Mouse (Mus musculus): ENCODE results near the gene Chst14. TPM values are rescaled to one million over a fixed set of nuclear protein-coding genes. Genes with fewer than 3 reads are reported as not detected.

Gene Chst14
- total and polyA plus RNA-seq, 3 experiments, result 4.7 to 8.4 (median 5.1) TPM

DNA sequence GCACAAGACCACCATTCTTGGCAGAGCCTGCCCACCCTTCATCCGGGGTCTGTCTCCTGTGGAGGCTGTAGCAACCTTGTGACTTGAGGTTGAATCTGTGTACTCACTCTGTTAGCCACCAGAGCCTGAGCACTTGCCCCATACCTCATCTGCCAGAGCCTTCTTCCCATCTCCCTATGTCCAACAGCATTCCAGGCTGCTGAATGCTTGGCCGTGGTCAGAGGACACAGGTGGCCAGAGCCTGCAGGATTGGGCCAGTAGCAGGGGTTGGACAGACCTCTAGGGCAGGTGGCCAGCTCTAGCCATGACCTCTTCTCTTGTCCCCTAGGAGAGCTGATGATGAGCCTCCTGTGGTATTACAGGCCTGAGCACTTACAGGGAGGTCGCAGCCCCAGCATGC is 5.9 kb upstream of the Chst14 start:
- DNase-seq (ENCODE audit: extremely low read depth), result no peak
- Histone ChIP-seq H3K9me3 (replicated peaks; ENCODE audit: low read length) (no peaks in the 10 kb centered on the region), H3K36me3 (replicated peaks in 1 of 2; ENCODE audit: control insufficient read depth in 1 of 2, insufficient read depth in 1 of 2, low read length in 1 of 2) (peaks cover 61 to 93% of the 10 kb centered on the region in 2 experiments), H3K27ac (ENCODE audit: insufficient read depth, low read depth) (no peak overlapping the region), H3K4me1 (ENCODE audit: control insufficient read depth in 1 of 2, insufficient read depth in 2 of 2) (peaks cover 29 to 50% of the 10 kb centered on the region in 2 experiments), H3K79me2 (replicated peaks; ENCODE audit: control insufficient read depth, extremely low read depth, insufficient read depth, poor library complexity, severe bottlenecking) (peaks cover 46% of the 10 kb centered on the region), H3K4me3 (replicated peaks in 1 of 3; ENCODE audit: low read depth in 2 of 3, low read length in 2 of 3, poor library complexity in 1 of 3) (no peak overlapping the region), H3K4me2 (ENCODE audit: insufficient read depth, low read depth, poor library complexity, severe bottlenecking) (no peak overlapping the region), H3K27me3 (replicated peaks) (no peaks in the 10 kb centered on the region), H3K9ac (ENCODE audit: insufficient read depth, low read depth) (no peak overlapping the region)
- dilution Hi-C loops (cut with MboI; ENCODE audit: extremely low pct_ligation_motif_present, extremely low pct_unique_long_range_greater_than_20kb, low sequenced_read_pairs) (no loop called here), in situ Hi-C loops (cut with MboI; ENCODE audit: low pct_ligation_motif_present, low pct_unique_long_range_greater_than_20kb, low sequenced_read_pairs) (no loop called here)
- TF ChIP-seq JUN (IDR thresholded peaks at IDR 0.05; ENCODE audit: insufficient read depth, low read depth, low read length), result no peak
- TF ChIP-seq ELF1 (IDR thresholded peaks at IDR 0.05; ENCODE audit: low read depth, low read length), result no peak
- no peak for TF ChIP-seq SIN3A (IDR thresholded peaks at IDR 0.05; ENCODE audit: low read length)
- no peak for TF ChIP-seq NELFE (IDR thresholded peaks at IDR 0.05; ENCODE audit: low read depth, low read length)
- no peak for TF ChIP-seq ETS1 (conservative IDR thresholded peaks at IDR 0.05; ENCODE audit: low read depth, low read length)
- no peak for TF ChIP-seq CHD1 (IDR thresholded peaks at IDR 0.05; ENCODE audit: low read depth, low read length)
- no peak for TF ChIP-seq MAFK (IDR thresholded peaks at IDR 0.05; ENCODE audit: insufficient replicate concordance, low read length)
- no peak for TF ChIP-seq MAZ (IDR thresholded peaks at IDR 0.05; ENCODE audit: low read depth, low read length)
- no peak for TF ChIP-seq MEF2A (IDR thresholded peaks at IDR 0.05; ENCODE audit: borderline replicate concordance, low read depth, low read length)
- no peak for TF ChIP-seq PAX5 (IDR thresholded peaks at IDR 0.05; ENCODE audit: low read length)
- TF ChIP-seq TBP (conservative IDR thresholded peaks at IDR 0.05; ENCODE audit: low read depth, low read length), result no peak
- no peak for TF ChIP-seq TCF12 (IDR thresholded peaks at IDR 0.05; ENCODE audit: low read depth, low read length)
- no peak for TF ChIP-seq ZNF384 (IDR thresholded peaks at IDR 0.05; ENCODE audit: low read depth, low read length)
- TF ChIP-seq CHD2 (IDR thresholded peaks at IDR 0.05; ENCODE audit: low read length), result no peak

DNA sequence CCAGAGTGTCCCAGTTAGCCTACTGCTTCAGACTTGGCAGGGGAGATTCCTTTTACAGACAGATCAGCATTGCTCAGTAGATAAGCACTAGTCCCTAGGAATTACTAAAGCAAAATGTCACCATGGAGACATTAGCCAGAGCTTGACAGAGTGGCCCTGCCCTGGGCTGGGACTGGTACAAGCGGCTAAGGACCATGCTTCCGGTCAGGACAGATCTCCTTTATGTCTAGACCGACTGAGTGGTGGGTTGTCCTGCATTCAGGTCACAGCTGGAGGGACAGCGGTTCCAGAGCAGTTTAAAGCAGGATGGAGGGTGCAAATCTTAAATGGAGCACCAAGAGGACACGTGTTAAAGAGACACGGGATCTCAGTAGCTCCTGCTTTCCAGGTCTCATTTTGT is 344 bp upstream of the Chst14 start:
- Histone ChIP-seq H3K4me1 (ENCODE audit: control insufficient read depth in 1 of 2, insufficient read depth in 2 of 2) (peaks cover 19 to 53% of the 10 kb centered on the region in 2 experiments), H3K79me2 (replicated peaks; ENCODE audit: control insufficient read depth, extremely low read depth, insufficient read depth, poor library complexity, severe bottlenecking) (no peaks in the 10 kb centered on the region), H3K27me3 (replicated peaks) (no peaks in the 10 kb centered on the region), H3K9ac (ENCODE audit: insufficient read depth, low read depth) (peak overlapping the region; percentile 50; the same call in 1 of the 2 replicates), H3K27ac (ENCODE audit: insufficient read depth, low read depth) (0 out of 2 replicates have a peak overlapping the region, but pooled peaks have one; percentile 20), H3K36me3 (replicated peaks in 1 of 2; ENCODE audit: control insufficient read depth in 1 of 2, insufficient read depth in 1 of 2, low read length in 1 of 2) (peaks cover 26 to 56% of the 10 kb centered on the region in 2 experiments), H3K4me3 (replicated peaks in 1 of 3; ENCODE audit: low read depth in 2 of 3, low read length in 2 of 3, poor library complexity in 1 of 3) (peak overlapping the region in 2 of 3 experiments; percentile 46 to 75), H3K9me3 (replicated peaks; ENCODE audit: low read length) (no peaks in the 10 kb centered on the region), H3K4me2 (ENCODE audit: insufficient read depth, low read depth, poor library complexity, severe bottlenecking) (peak overlapping the region; percentile 38)
- TF ChIP-seq IRF4 (IDR thresholded peaks at IDR 0.05; ENCODE audit: low read depth, low read length) (no peak), MEF2A (IDR thresholded peaks at IDR 0.05; ENCODE audit: borderline replicate concordance, low read depth, low read length) (no peak), CTCF (conservative IDR thresholded peaks at IDR 0.05 in 1 of 2, IDR thresholded peaks at IDR 0.05 in 1 of 2; ENCODE audit: low read depth in 2 of 2, low read length in 2 of 2) (no peak), NRF1 (IDR thresholded peaks at IDR 0.05; ENCODE audit: low read depth, low read length) (no peak), TCF12 (IDR thresholded peaks at IDR 0.05; ENCODE audit: low read depth, low read length) (no peak), MYC (IDR thresholded peaks at IDR 0.05; ENCODE audit: low read depth, low read length) (no peak), JUN (IDR thresholded peaks at IDR 0.05; ENCODE audit: insufficient read depth, low read depth, low read length) (no peak), MAZ (IDR thresholded peaks at IDR 0.05; ENCODE audit: low read depth, low read length) (no peak)
- dilution Hi-C loops (cut with MboI; ENCODE audit: extremely low pct_ligation_motif_present, extremely low pct_unique_long_range_greater_than_20kb, low sequenced_read_pairs), result no loop called here
- no peak for DNase-seq (ENCODE audit: extremely low read depth)
- in situ Hi-C loops (cut with MboI; ENCODE audit: low pct_ligation_motif_present, low pct_unique_long_range_greater_than_20kb, low sequenced_read_pairs), result loop anchor here (5.0 kb wide), 1 partner anchor 36 kb away; no protein-coding TSS in a partner anchor

All from CH12.LX (cell line).